Mouse (Mus musculus): ENCODE measurements around the gene Cyp21a1.
A peak's percentile ranks its signal among the peaks of the same experiment; 100 is the strongest.

DNA sequence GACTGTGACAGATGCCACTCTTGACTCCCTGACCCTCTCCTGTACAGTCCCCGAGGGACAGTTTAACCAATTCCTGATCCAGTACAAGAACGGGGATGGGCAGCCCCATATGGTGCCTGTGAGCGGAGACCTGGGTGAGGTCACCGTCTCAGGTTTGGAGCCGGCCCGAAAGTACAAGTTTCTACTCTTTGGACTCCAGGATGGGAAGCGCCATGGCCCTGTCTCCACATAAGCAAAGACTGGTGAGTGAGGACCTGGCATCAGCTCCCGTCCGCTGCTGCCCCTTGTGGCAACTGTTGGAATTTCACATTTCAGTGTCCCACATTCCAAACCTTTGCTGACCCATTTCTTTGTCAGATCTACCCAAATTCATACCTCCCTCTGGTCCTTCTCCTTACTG lies 8.7 kb downstream of the Cyp21a1 start:
- peak; percentile 23; the same call in 1 of the 2 replicates for TF ChIP-seq CTCF (IDR thresholded peaks at IDR 0.05; ENCODE audit: borderline replicate concordance, insufficient read depth, low read length)
- TF ChIP-seq POLR2A (IDR thresholded peaks at IDR 0.05; ENCODE audit: low read depth, low read length) = no peak

All from embryonic fibroblast, embryonic 13.5 days (primary cell).